Mouse (Mus musculus): Measurements from ENCODE around the gene Aim2.

GRCm38 (mm10) chr1:173357799-173358198 lies 7.1 kb downstream of the Aim2 start:
- no peak for TF ChIP-seq POLR2A (IDR thresholded peaks at IDR 0.05; ENCODE audit: low read depth, low read length)
- no peak for TF ChIP-seq CTCF (IDR thresholded peaks at IDR 0.05; ENCODE audit: extremely low read depth, insufficient read length, insufficient replicate concordance, low read depth, low read length)
